Mouse (Mus musculus) liver, embryonic 16.5 days (tissue): ENCODE data around the gene Map2k1. TPM values are rescaled to one million over a fixed set of nuclear protein-coding genes. Genes with fewer than 3 reads are reported as not detected.

Experiments
- ATAC-seq: fragments of 200-750 bp; cut with Nextera tagmentation; 2 replicates; pipeline ENCODE4 v1.8.0; 2017; ENCODE audit warnings: low read depth, mild to moderate bottlenecking, moderate number of reproducible peaks, moderate library complexity
- H3K27ac ChIP-seq: fragments of 300-500 bp; sonication (generic); 2 replicates; pipeline ENCODE4 v1.5.1; 2014; ENCODE audit warnings: mild to moderate bottlenecking, low read length
- H3K27me3 ChIP-seq: fragments of 300-500 bp; sonication (generic); 2 replicates; pipeline ENCODE4 v1.6.1; 2014; ENCODE audit warnings: low read depth, low read length, mixed read lengths; ENCODE audit not compliant: control insufficient read depth, insufficient read depth
- H3K36me3 ChIP-seq: fragments of 300-500 bp; sonication (generic); 2 replicates; pipeline ENCODE4 v1.6.1; 2014; ENCODE audit warnings: mild to moderate bottlenecking; ENCODE audit not compliant: control insufficient read depth, insufficient read depth
- H3K4me1 ChIP-seq: fragments of 300-500 bp; sonication (generic); 2 replicates; pipeline ENCODE4 v1.6.1; 2014; ENCODE audit warnings: low read depth, low read length, mixed read lengths; ENCODE audit not compliant: control insufficient read depth
- H3K4me2 ChIP-seq: fragments of 300-500 bp; sonication (generic); 2 replicates; pipeline ENCODE4 v1.6.1; 2014; ENCODE audit warnings: low read depth, low read length, mixed read lengths
- H3K4me3 ChIP-seq: fragments of 300-500 bp; sonication (generic); 2 replicates; pipeline ENCODE4 v1.5.1; 2014; ENCODE audit warnings: low read depth, mild to moderate bottlenecking, low read length
- H3K9ac ChIP-seq: fragments of 300-500 bp; sonication (generic); 2 replicates; pipeline ENCODE4 v1.6.1; 2014; ENCODE audit warnings: low read depth, low read length
- H3K9me3 ChIP-seq: fragments of 300-500 bp; sonication (generic); replicated peaks from 2 replicates; pipeline ENCODE4 v1.6.1; 2016; ENCODE audit warnings: low read length; ENCODE audit not compliant: control insufficient read depth
- WGBS: fragments of 180-500 bp; shearing (Covaris S2); extraction: QIAGEN DNeasy Blood & Tissue Kit; methylation state at CpG from one replicate; pipeline ENCODE4 v1.1.7; 2014; ENCODE audit not compliant: insufficient replicate concordance; 5-methylcytosine and 5-hydroxymethylcytosine counted together
- polyA plus RNA-seq: library from polyadenylated mRNA; unstranded; fragments of >200 nt; fragmentation: Nextera tagmentation; extraction: Ambion mirVana; gene quantifications from 2 replicates; pipeline ENCODE4 v1.2.1, GENCODE M21; 2015

The Map2k1 gene
- polyA plus RNA-seq, 1 experiment from 2014 or later: 29.1 TPM

DNA sequence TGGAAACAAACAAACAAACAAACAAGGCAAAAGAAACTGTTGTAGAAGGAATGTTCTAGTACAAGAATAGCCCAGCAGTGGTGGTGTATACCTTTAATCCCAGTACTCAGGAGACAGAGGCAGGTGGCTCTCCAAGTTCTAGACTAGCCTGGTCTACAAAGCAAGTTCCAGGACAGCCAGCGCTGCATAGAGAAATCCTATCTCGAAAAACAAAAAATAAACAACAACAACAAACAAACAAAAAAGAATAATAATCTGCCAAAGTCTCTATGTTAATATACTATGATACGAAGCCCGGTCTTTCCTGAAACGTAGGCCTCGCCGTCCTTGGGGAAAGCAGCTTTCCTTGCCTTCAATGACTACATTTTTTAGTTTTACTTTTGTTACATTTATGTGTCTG, 17.4 kb downstream of the Map2k1 start:
- Histone ChIP-seq H3K36me3 (no peaks in the 10 kb centered on the region), H3K9me3 (no peaks in the 10 kb centered on the region), H3K27ac (no peak overlapping the region), H3K27me3 (no peaks in the 10 kb centered on the region), H3K9ac (no peak overlapping the region), H3K4me3 (no peak overlapping the region), H3K4me2 (no peak overlapping the region), H3K4me1 (peaks cover 3% of the 10 kb centered on the region)
- WGBS: 85% methylated on average over 7 of the region's 7 CpGs
- ATAC-seq: no peak

- Histone ChIP-seq H3K9me3 (no peaks in the 10 kb centered on the region), H3K4me2 (no peak within 1 kb of the TSS), H3K27ac (no peak within 1 kb of the TSS), H3K27me3 (no peaks in the 10 kb centered on the region), H3K4me1 (no peaks in the 10 kb centered on the region; the same call in 1 of the 2 replicates), H3K36me3 (no peaks in the 10 kb centered on the region), H3K9ac (no peak within 1 kb of the TSS), H3K4me3 (no peak within 1 kb of the TSS)
- WGBS: 67% methylated on average over 8 of the region's 8 CpGs
- ATAC-seq: no peak
Observed at GRCm38 (mm10) chr9:64234768-64235435, 18.5 kb downstream of the Map2k1 start, which contains the start of gene Uchl4. TSS of gene Uchl4 (plus strand) at chr9:64235201.

GRCm38 (mm10) chr9:64233656-64234055, 19.8 kb downstream of the Map2k1 start:
- no peak for ATAC-seq
- Histone ChIP-seq H3K36me3 (no peaks in the 10 kb centered on the region), H3K9me3 (no peaks in the 10 kb centered on the region), H3K27me3 (no peaks in the 10 kb centered on the region), H3K27ac (no peak overlapping the region), H3K4me1 (no peaks in the 10 kb centered on the region; the same call in 1 of the 2 replicates), H3K9ac (no peak overlapping the region), H3K4me2 (no peak overlapping the region), H3K4me3 (no peak overlapping the region)
- 71% methylated on average over 5 of the region's 5 CpGs for whole genome bisulfite sequencing

- ATAC-seq: no peak
- Histone ChIP-seq H3K27me3 (no peaks in the 10 kb centered on the region), H3K36me3 (no peaks in the 10 kb centered on the region), H3K9me3 (no peaks in the 10 kb centered on the region), H3K27ac (no peak overlapping the region), H3K4me1 (no peaks in the 10 kb centered on the region; the same call in 1 of the 2 replicates), H3K9ac (no peak overlapping the region), H3K4me3 (no peak overlapping the region), H3K4me2 (no peak overlapping the region)
- WGBS: 70% methylated on average over 9 of the region's 9 CpGs
Observed at GRCm38 (mm10) chr9:64232257-64232957, 21.0 kb downstream of the Map2k1 start.

DNA sequence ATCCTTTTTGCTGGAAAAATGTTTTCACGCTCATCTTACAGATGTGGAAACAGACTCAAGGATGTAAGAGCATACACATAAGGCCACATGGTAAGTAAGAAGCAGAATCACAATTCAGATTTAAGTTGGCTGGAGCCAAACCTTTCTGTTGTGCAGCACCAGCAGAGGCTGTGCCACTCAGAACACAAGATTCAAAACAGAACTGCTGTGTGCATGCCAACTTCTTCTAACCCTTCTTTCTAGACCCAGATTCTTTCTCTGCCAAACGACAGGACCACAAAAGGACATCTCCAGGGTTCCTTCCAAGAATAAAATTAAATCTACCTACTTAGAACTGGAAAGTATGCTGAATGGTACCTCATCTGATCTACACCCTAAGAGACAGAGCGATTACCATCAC, 21.8 kb downstream of the Map2k1 start:
- Histone ChIP-seq H3K9me3 (no peaks in the 10 kb centered on the region), H3K27ac (no peak overlapping the region), H3K4me1 (no peaks in the 10 kb centered on the region; the same call in 1 of the 2 replicates), H3K4me3 (no peak overlapping the region), H3K4me2 (no peak overlapping the region), H3K27me3 (no peaks in the 10 kb centered on the region), H3K9ac (no peak overlapping the region), H3K36me3 (no peaks in the 10 kb centered on the region)
- WGBS: 64% methylated on average over 3 of the region's 3 CpGs
- no peak for ATAC-seq

GRCm38 (mm10) chr9:64231171-64231570, 22.3 kb downstream of the Map2k1 start:
- ATAC-seq: no peak
- Histone ChIP-seq H3K4me2 (no peak overlapping the region), H3K9me3 (no peaks in the 10 kb centered on the region), H3K36me3 (no peaks in the 10 kb centered on the region), H3K4me1 (no peaks in the 10 kb centered on the region; the same call in 1 of the 2 replicates), H3K4me3 (no peak overlapping the region), H3K27ac (no peak overlapping the region), H3K9ac (no peak overlapping the region), H3K27me3 (no peaks in the 10 kb centered on the region)
- 60% methylated on average over 5 of the region's 5 CpGs for WGBS

GRCm38 (mm10) chr9:64228972-64229371, 24.5 kb downstream of the Map2k1 start:
- no peaks in the 10 kb centered on the region; the same call in 1 of the 2 replicates for H3K4me1 ChIP-seq
- no peaks in the 10 kb centered on the region for H3K9me3 ChIP-seq
- no peaks in the 10 kb centered on the region for H3K27me3 ChIP-seq
- H3K36me3 ChIP-seq: no peaks in the 10 kb centered on the region
- no peak overlapping the region for H3K4me3 ChIP-seq
- no peak for ATAC-seq
- no peak overlapping the region for H3K4me2 ChIP-seq
- no peak overlapping the region for H3K27ac ChIP-seq
- H3K9ac ChIP-seq: no peak overlapping the region

DNA sequence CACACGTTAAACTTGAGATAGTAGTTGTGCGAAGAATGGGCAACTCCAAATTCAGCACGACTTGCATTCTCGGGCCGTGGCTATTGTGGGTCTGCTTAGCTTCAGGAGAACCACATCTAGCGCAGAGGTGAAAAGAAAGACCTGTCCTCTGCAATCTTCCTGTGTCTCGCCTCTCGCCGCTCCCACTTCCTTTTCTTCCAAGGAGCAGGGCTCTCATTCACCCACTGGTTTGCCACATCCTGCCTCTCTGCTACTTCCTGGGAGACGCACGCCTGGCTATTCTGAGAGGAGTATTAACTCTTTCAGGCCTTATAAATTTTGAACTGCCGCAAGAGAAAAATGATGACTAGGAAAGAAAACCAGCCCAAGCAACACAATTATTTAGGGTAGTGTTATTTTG, 25.7 kb downstream of the Map2k1 start:
- Histone ChIP-seq H3K27me3 (no peaks in the 10 kb centered on the region), H3K4me2 (no peak overlapping the region), H3K9ac (no peak overlapping the region), H3K36me3 (no peaks in the 10 kb centered on the region), H3K4me3 (no peak overlapping the region), H3K9me3 (no peaks in the 10 kb centered on the region), H3K27ac (no peak overlapping the region), H3K4me1 (no peaks in the 10 kb centered on the region; the same call in 1 of the 2 replicates)
- WGBS: 31% methylated on average over 12 of the region's 12 CpGs
- ATAC-seq: no peak

DNA sequence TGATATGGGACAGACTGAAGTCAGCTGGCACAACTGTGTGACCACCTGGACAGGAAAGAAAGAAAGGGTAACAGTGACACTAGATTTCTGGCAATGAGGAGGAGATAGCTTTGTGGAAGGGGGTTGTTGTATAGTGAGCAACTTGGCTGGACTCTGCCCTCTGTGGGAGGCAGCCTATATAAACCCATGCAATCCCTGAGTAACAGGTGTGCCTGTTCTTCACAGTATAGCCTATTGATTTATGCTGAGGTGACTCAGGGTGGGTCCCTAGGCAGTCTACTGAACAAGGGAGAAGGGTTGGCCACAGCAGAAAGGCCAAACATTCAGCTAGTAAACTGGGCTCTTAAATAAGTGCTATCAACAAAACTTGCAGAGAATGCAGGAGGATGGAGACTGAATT, 27.6 kb downstream of the Map2k1 start:
- H3K27ac ChIP-seq: no peak overlapping the region
- no peak overlapping the region for H3K4me2 ChIP-seq
- no peak overlapping the region for H3K9ac ChIP-seq
- no peaks in the 10 kb centered on the region for H3K9me3 ChIP-seq
- H3K36me3 ChIP-seq: no peaks in the 10 kb centered on the region
- no peak overlapping the region for H3K4me3 ChIP-seq
- H3K4me1 ChIP-seq: no peaks in the 10 kb centered on the region
- peak; percentile 45; the same call in 1 of the 2 replicates for ATAC-seq
- no peaks in the 10 kb centered on the region for H3K27me3 ChIP-seq
